ENCODE assay signal across 8 mouse cellular contexts in the genomic region with DNA sequence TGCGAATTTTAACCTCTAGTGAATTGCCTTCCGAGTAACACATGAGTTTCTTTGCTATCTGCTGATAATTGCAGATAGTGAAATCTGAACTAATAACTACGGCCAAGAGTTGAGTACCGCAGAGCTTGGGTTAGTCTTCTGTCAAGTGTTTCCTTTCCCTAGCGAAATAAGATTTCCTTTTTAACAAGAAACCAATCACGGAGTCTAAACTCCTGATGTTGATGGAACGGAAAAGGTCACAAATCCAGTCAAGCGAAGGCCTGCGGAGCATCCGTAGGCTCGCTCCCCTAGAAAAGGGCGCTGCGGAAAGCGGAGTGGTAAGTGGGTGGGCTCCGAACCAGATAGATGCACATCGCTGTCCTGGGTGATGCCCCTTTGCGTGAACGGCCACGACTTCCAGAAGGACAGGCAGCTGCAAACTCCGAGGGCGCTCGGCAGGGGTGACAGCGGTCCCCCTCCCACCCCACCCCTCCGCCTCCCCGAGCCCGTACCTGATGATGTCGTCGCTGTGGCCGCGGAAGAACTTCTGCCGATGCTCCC. TPM values are rescaled to one million over a fixed set of nuclear protein-coding genes. Genes with fewer than 3 reads are reported as not detected.
DNase-seq lines count a peak whose midpoint lies in the region; ATAC-seq and TF ChIP-seq lines count a peak whose summit lies in the region.

No protein-coding gene starts in this region.

- H3K4me2 ChIP-seq in kidney, embryonic 14.5 days (replicated peaks; ENCODE audit: low read depth, low read length), result peak overlapping the region; percentile 88
- peak overlapping the region; percentile 67 for H3K4me2 ChIP-seq in forebrain, embryonic 12.5 days
- peak overlapping the region; percentile 94 for H3K4me2 ChIP-seq in kidney, embryonic 15.5 days
- peak overlapping the region; percentile 97 for H3K4me2 ChIP-seq in stomach, postnatal 0 days (replicated peaks; ENCODE audit: low read depth)

- peak overlapping the region; percentile 72 for H3K4me3 ChIP-seq in kidney, embryonic 14.5 days (ENCODE audit: low read length)
- peak overlapping the region; percentile 93 for H3K4me3 ChIP-seq in forebrain, embryonic 12.5 days (replicated peaks)
- peak overlapping the region; percentile 84 for H3K4me3 ChIP-seq in kidney, embryonic 15.5 days (replicated peaks)
- H3K4me3 ChIP-seq in stomach, postnatal 0 days (ENCODE audit: low read depth, low read length), result peak overlapping the region; percentile 79

- ATAC-seq in kidney, embryonic 14.5 days (ENCODE audit: low FRiP score, low TSS enrichment), result peak; percentile 40; the same call in 1 of the 2 replicates
- peak; percentile 41 for ATAC-seq in forebrain, embryonic 12.5 days (ENCODE audit: low FRiP score)
- no peak; the same call in none of the 2 replicates for ATAC-seq in kidney, embryonic 15.5 days (replicated peaks; ENCODE audit: low FRiP score)
- 0 out of 2 replicates have a peak, but pooled peaks have one; percentile 35 for ATAC-seq in megakaryocyte-erythroid progenitor cell, adult 5-6 weeks (replicated peaks; ENCODE audit: low FRiP score, low TSS enrichment, poor library complexity, severe bottlenecking)
- no peak for ATAC-seq in stomach, postnatal 0 days (ENCODE audit: low FRiP score, low TSS enrichment)
- no peak; the same call in 1 of the 2 replicates for ATAC-seq in cerebellum, adult (ENCODE audit: insufficient number of reproducible peaks, low FRiP score, low TSS enrichment)

- no peak overlapping the region for H3K27ac ChIP-seq in kidney, embryonic 14.5 days (ENCODE audit: low read depth, low read length)
- H3K27ac ChIP-seq in forebrain, embryonic 12.5 days, result peak overlapping the region; percentile 93
- no peak overlapping the region for H3K27ac ChIP-seq in kidney, embryonic 15.5 days
- no peak overlapping the region for H3K27ac ChIP-seq in stomach, postnatal 0 days (replicated peaks)

- peaks cover 6% of the 10 kb centered on the region for H3K27me3 ChIP-seq in kidney, embryonic 14.5 days (ENCODE audit: control insufficient read depth, insufficient read depth, low read length)
- H3K27me3 ChIP-seq in forebrain, embryonic 12.5 days, result no peaks in the 10 kb centered on the region
- H3K27me3 ChIP-seq in kidney, embryonic 15.5 days, result peaks cover 22% of the 10 kb centered on the region
- no peaks in the 10 kb centered on the region for H3K27me3 ChIP-seq in stomach, postnatal 0 days (ENCODE audit: control insufficient read depth, insufficient read depth, low read length)

- WGBS in kidney, embryonic 14.5 days, result 3% methylated on average over 30 of the region's 31 CpGs
- under 1% methylated on average over 31 of the region's 31 CpGs for WGBS in forebrain, embryonic 12.5 days
- 3% methylated on average over 31 of the region's 31 CpGs for WGBS in kidney, embryonic 15.5 days
- WGBS in stomach, postnatal 0 days, result 4% methylated on average over 31 of the region's 31 CpGs

- no peaks in the 10 kb centered on the region for H3K36me3 ChIP-seq in kidney, embryonic 14.5 days (ENCODE audit: control insufficient read depth, insufficient read depth, low read length)
- no peaks in the 10 kb centered on the region for H3K36me3 ChIP-seq in forebrain, embryonic 12.5 days (replicated peaks)
- H3K36me3 ChIP-seq in kidney, embryonic 15.5 days, result no peaks in the 10 kb centered on the region
- H3K36me3 ChIP-seq in stomach, postnatal 0 days (ENCODE audit: control insufficient read depth, insufficient read depth, low read length), result no peaks in the 10 kb centered on the region

- no peaks in the 10 kb centered on the region for H3K9me3 ChIP-seq in kidney, embryonic 14.5 days (ENCODE audit: control insufficient read depth, low read length)
- H3K9me3 ChIP-seq in forebrain, embryonic 12.5 days, result no peaks in the 10 kb centered on the region
- H3K9me3 ChIP-seq in kidney, embryonic 15.5 days (replicated peaks), result no peaks in the 10 kb centered on the region
- H3K9me3 ChIP-seq in stomach, postnatal 0 days (ENCODE audit: control insufficient read depth, low read length), result no peaks in the 10 kb centered on the region

- TF ChIP-seq EP300 in stomach, postnatal 0 days (optimal IDR thresholded peaks at IDR 0.05), result no peak

- H3K9ac ChIP-seq in kidney, embryonic 14.5 days (ENCODE audit: low read depth, low read length), result peak overlapping the region; percentile 61; the same call in 1 of the 2 replicates
- peak overlapping the region; percentile 86 for H3K9ac ChIP-seq in forebrain, embryonic 12.5 days
- peak overlapping the region; percentile 55 for H3K9ac ChIP-seq in kidney, embryonic 15.5 days
- peak overlapping the region; percentile 31; the same call in 1 of the 2 replicates for H3K9ac ChIP-seq in stomach, postnatal 0 days (ENCODE audit: low read length)

- H3K4me1 ChIP-seq in kidney, embryonic 14.5 days (ENCODE audit: control insufficient read depth, insufficient read depth, low read length), result no peaks in the 10 kb centered on the region
- H3K4me1 ChIP-seq in forebrain, embryonic 12.5 days, result peaks cover 15% of the 10 kb centered on the region
- H3K4me1 ChIP-seq in kidney, embryonic 15.5 days, result peaks cover 5% of the 10 kb centered on the region; the same call in 1 of the 2 replicates
- H3K4me1 ChIP-seq in stomach, postnatal 0 days (replicated peaks; ENCODE audit: control insufficient read depth, insufficient read depth), result no peaks in the 10 kb centered on the region

- TF ChIP-seq CTCF in stomach, postnatal 0 days (IDR thresholded peaks at IDR 0.05; ENCODE audit: low read depth), result no peak

- DNase-seq in kidney, postnatal 14 days, result no peak
- DNase-seq in R1 (ENCODE audit: low read depth, low spot score), result peak; percentile 60
- peak; percentile 32 for DNase-seq in stomach, postnatal 0 days (ENCODE audit: low spot score)

RNA-seq across cellular contexts. Expression of gene Eml5, which starts 0.9 kb away (rescaled TPM):
- polyA plus RNA-seq in kidney, embryonic 14.5 days (2014; fragmentation: Nextera tagmentation; extraction: Ambion mirVana), result 3.3 and 3.6 TPM in 2 replicates
- 30.4 and 42.0 TPM in 2 replicates for polyA plus RNA-seq in forebrain, embryonic 12.5 days (2016; fragmentation: Nextera tagmentation; extraction: Ambion mirVana)
- polyA plus RNA-seq in kidney, embryonic 15.5 days (2015; fragmentation: Nextera tagmentation; extraction: Ambion mirVana), result 4.2 and 5.2 TPM in 2 replicates
- 4.8 and 10.7 TPM in 2 replicates for total RNA-seq in megakaryocyte-erythroid progenitor cell, adult 5-6 weeks (2014; fragmentation: Nextera tagmentation)
- total RNA-seq in megakaryocyte-erythroid progenitor cell, adult 5-6 weeks (2017), result 3.1 and 18.0 TPM in 2 replicates
- polyA plus RNA-seq in stomach, postnatal 0 days (2015; fragmentation: Nextera tagmentation; extraction: Ambion mirVana), result 1.7 and 1.9 TPM in 2 replicates

RNA-seq across cellular contexts. Expression of gene Ttc8, which starts 20.0 kb away (rescaled TPM):
- 29.3 and 35.9 TPM in 2 replicates for polyA plus RNA-seq in kidney, embryonic 14.5 days (2014; fragmentation: Nextera tagmentation; extraction: Ambion mirVana)
- polyA plus RNA-seq in forebrain, embryonic 12.5 days (2016; fragmentation: Nextera tagmentation; extraction: Ambion mirVana), result 42.1 and 44.9 TPM in 2 replicates
- 32.6 TPM in 2 replicates for polyA plus RNA-seq in kidney, embryonic 15.5 days (2015; fragmentation: Nextera tagmentation; extraction: Ambion mirVana)
- total RNA-seq in megakaryocyte-erythroid progenitor cell, adult 5-6 weeks (2014; fragmentation: Nextera tagmentation), result 7.4 and 14.5 TPM in 2 replicates
- total RNA-seq in megakaryocyte-erythroid progenitor cell, adult 5-6 weeks (2017), result 0.70 and 16.3 TPM in 2 replicates
- polyA plus RNA-seq in stomach, postnatal 0 days (2015; fragmentation: Nextera tagmentation; extraction: Ambion mirVana), result 9.9 and 11.7 TPM in 2 replicates

Comparison
In these comparisons a context has a peak if more than half of its experiments do, and no peak if none do; other contexts are left out.
1. ATAC-seq: peak in kidney, embryonic 14.5 days (single experiment), forebrain, embryonic 12.5 days (single experiment) and megakaryocyte-erythroid progenitor cell, adult 5-6 weeks (single experiment); none in kidney, embryonic 15.5 days (single experiment), stomach, postnatal 0 days (single experiment) and cerebellum, adult (single experiment).
2. H3K9ac ChIP-seq: peak in every context shown above with its lines; median percentile 86 in forebrain, embryonic 12.5 days; 61 in kidney, embryonic 14.5 days; 55 in kidney, embryonic 15.5 days; 31 in stomach, postnatal 0 days.
3. Peak in every context shown above with its lines, with median percentiles within 50 percentile points of each other: H3K4me2 ChIP-seq and H3K4me3 ChIP-seq.